Mouse (Mus musculus) embryonic facial prominence, embryonic 12.5 days (tissue): ENCODE data around the gene Sae1. TPM values are rescaled to one million over a fixed set of nuclear protein-coding genes. Genes with fewer than 3 reads are reported as not detected.
A peak's percentile ranks its signal among the peaks of the same experiment; 100 is the strongest.

Source experiments
- ATAC-seq: fragments of 200-750 bp; cut with Nextera tagmentation; 2 replicates; pipeline ENCODE4 v1.8.0; 2017; ENCODE audit not compliant: insufficient number of reproducible peaks, insufficient read depth, low FRiP score, low TSS enrichment
- H3K27ac ChIP-seq: fragments of 300-500 bp; sonication (generic); 2 replicates; pipeline ENCODE4 v1.5.1; 2016; ENCODE audit warnings: mild to moderate bottlenecking
- H3K27me3 ChIP-seq: fragments of 300-500 bp; sonication (generic); 2 replicates; pipeline ENCODE4 v1.6.1; 2016; ENCODE audit warnings: mild to moderate bottlenecking, moderate library complexity
- H3K36me3 ChIP-seq: fragments of 300-500 bp; sonication (generic); 2 replicates; pipeline ENCODE4 v1.6.1; 2016; ENCODE audit warnings: mild to moderate bottlenecking
- H3K4me1 ChIP-seq: fragments of 300-500 bp; sonication (generic); 2 replicates; pipeline ENCODE4 v1.6.1; 2016
- H3K4me2 ChIP-seq: fragments of 300-500 bp; sonication (generic); replicated peaks from 2 replicates; pipeline ENCODE4 v1.6.1; 2016; ENCODE audit warnings: mild to moderate bottlenecking, moderate library complexity
- H3K4me3 ChIP-seq: fragments of 300-500 bp; sonication (generic); 2 replicates; pipeline ENCODE4 v1.5.1; 2016; ENCODE audit warnings: mild to moderate bottlenecking
- H3K9ac ChIP-seq: fragments of 300-500 bp; sonication (generic); 2 replicates; pipeline ENCODE4 v1.6.1; 2016; ENCODE audit warnings: mild to moderate bottlenecking, moderate library complexity
- H3K9me3 ChIP-seq: fragments of 300-500 bp; sonication (generic); 2 replicates; pipeline ENCODE4 v1.6.1; 2016; ENCODE audit warnings: mild to moderate bottlenecking, moderate library complexity
- WGBS: fragments of 180-500 bp; shearing (Covaris S2); methylation state at CpG from one replicate; pipeline ENCODE4 v1.1.7; 2016; 5-methylcytosine and 5-hydroxymethylcytosine counted together
- polyA plus RNA-seq: library from polyadenylated mRNA; unstranded; fragments of >200 nt; fragmentation: Nextera tagmentation; extraction: Ambion mirVana; gene quantifications from 2 replicates; pipeline ENCODE4 v1.2.1, GENCODE M21; 2016

Gene Sae1
- polyA plus RNA-seq, 1 experiment from 2014 or later, result 405 TPM

DNA sequence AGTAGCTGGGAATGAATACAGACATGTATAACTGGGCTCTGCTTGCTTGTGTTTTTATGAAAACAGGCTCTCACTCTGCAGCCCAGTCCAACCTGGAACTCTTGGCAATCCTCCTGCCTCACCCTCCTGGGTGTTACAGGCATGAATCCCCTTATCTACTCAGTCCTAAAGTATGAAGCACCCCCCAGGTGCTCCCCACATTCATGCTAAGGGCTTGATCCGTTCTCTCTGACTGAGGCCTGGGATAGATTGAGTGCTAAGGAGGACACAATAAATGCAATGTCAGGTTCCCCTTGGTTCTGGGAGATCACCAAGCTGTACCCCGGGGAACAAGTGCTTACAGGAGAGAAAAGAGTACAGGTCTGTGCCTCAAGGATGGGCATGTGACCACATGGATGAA, 90.0 kb downstream of the Sae1 start:
- peak overlapping the region; percentile 68; the same call in 1 of the 2 replicates for H3K4me2 ChIP-seq
- H3K27me3 ChIP-seq, result no peaks in the 10 kb centered on the region
- no peak for ATAC-seq
- no peak overlapping the region for H3K9ac ChIP-seq
- WGBS, result 65% methylated on average over 2 of the region's 2 CpGs
- H3K4me3 ChIP-seq, result no peak overlapping the region
- no peak overlapping the region; the same call in 1 of the 2 replicates for H3K27ac ChIP-seq
- no peaks in the 10 kb centered on the region for H3K36me3 ChIP-seq
- peaks cover 24% of the 10 kb centered on the region for H3K4me1 ChIP-seq
- H3K9me3 ChIP-seq, result no peaks in the 10 kb centered on the region

DNA sequence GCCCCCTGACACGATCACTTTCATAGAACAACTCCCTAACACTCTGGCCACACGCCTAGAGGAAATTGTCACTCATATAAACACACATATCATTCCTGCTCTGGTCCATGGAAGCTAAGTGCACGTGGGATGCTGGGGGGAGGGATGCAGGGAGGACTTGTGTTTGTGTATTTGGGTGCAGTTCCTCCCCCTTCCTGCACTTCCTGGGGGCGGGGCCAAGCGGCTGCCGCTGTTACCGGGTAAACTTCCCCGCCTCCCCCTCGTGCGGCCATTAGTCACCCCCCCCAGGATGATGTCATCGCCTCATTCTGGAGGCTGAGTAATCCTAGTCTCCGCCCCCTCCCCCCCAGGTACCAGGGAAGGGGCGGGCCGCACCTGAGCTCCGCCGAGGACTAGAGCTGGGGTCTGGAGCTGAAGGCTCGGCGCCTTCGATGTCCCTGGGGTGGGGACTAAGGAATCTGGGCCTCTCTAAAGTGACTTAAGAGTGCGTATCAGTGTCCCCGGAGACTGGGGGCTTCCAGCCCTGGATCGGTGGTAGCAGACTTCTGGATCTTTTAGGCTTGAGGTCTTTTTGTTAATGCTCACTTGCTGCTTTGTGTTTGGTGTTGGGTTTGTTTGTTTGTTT, 90.7 kb downstream of the Sae1 start:
- Histone ChIP-seq H3K4me1 (peaks cover 24% of the 10 kb centered on the region), H3K4me3 (peak overlapping the region; percentile 30), H3K9ac (peak overlapping the region; percentile 40), H3K4me2 (peak overlapping the region; percentile 68), H3K27me3 (no peaks in the 10 kb centered on the region), H3K36me3 (no peaks in the 10 kb centered on the region), H3K9me3 (no peaks in the 10 kb centered on the region), H3K27ac (peak overlapping the region; percentile 79)
- WGBS, result under 1% methylated on average over 22 of the region's 22 CpGs
- no peak for ATAC-seq

DNA sequence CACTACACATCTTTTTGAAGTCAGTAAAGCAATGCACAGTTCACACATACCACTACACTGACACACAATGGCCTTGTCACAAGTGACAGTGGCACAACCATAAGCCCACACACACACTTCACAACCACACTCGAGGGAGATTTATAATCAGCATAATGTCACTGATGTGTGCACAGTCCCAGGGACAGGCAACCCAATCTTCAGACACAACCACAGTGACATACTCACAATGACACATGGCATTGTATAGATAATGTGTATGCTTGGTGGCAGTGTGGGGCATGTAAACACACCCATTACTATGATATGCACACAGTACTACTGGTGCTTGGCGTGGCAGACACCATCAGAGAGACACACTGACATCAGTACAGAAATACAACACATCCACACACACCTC, 91.5 kb downstream of the Sae1 start:
- peak overlapping the region; percentile 79 for H3K27ac ChIP-seq
- peak overlapping the region; percentile 60 for H3K4me2 ChIP-seq
- no peaks in the 10 kb centered on the region for H3K36me3 ChIP-seq
- H3K4me3 ChIP-seq, result no peak overlapping the region; the same call in 1 of the 2 replicates
- no peaks in the 10 kb centered on the region for H3K27me3 ChIP-seq
- H3K9me3 ChIP-seq, result no peaks in the 10 kb centered on the region
- H3K9ac ChIP-seq, result no peak overlapping the region
- peaks cover 24% of the 10 kb centered on the region for H3K4me1 ChIP-seq
- no peak for ATAC-seq
- WGBS, result 44% methylated on average over 2 of the region's 2 CpGs

DNA sequence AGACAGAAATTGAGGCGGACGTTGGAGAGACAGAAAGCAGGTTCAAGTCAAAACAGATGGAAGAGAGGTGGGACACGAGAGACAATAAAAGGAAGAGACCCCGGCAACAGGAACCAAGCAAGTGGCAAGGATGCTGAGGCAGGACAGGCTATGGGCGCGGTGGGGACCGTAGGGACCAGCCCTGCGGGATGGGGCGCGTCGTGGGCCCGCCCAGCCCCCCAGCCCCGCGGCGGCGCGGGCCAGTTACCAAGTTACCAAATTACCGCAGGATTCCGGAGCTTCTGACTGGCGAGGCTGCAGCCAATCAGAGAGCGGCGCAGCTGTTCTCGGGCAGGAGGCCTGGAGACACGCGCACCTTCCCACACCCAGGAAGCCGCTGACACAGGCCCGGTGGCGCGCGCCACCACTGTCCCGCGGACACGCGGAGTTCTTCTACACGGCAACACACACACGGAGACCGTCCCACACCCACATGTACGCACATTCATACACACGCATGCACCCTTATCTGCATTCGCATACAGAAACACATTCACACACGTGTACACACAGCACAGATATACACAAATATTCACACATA, 92.2 kb downstream of the Sae1 start:
- ATAC-seq, result peak; percentile 53
- peak overlapping the region; percentile 88 for H3K27ac ChIP-seq
- H3K4me2 ChIP-seq, result peak overlapping the region; percentile 60
- peaks cover 24% of the 10 kb centered on the region for H3K4me1 ChIP-seq
- H3K4me3 ChIP-seq, result peak overlapping the region; percentile 41
- no peaks in the 10 kb centered on the region for H3K9me3 ChIP-seq
- H3K9ac ChIP-seq, result peak overlapping the region; percentile 34; the same call in 1 of the 2 replicates
- no peaks in the 10 kb centered on the region for H3K27me3 ChIP-seq
- no peaks in the 10 kb centered on the region for H3K36me3 ChIP-seq
- WGBS, result 2% methylated on average over 41 of the region's 41 CpGs

DNA sequence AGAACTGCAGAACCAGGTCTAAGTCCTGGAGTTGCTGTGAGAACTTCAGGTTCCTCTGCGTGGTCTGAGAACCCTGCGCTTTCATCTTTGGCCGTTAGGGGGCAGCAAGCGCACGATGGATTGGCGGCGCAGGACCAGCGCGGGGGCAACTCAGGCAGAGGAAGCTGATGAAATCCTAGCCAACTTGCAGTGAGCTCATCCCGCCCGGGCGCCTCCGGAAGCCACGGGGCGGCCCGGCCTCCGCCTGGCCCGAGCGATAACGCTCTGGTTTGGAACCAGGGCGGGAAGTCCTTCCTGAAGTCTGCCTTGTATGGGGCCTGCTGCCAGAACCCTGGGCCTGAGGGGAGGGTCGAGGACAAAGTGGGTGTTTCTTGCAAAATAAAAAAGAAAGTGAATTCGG, 92.8 kb downstream of the Sae1 start:
- Histone ChIP-seq H3K27ac (peak overlapping the region; percentile 88), H3K4me3 (peak overlapping the region; percentile 41), H3K4me1 (peaks cover 20% of the 10 kb centered on the region), H3K9me3 (no peaks in the 10 kb centered on the region), H3K4me2 (peak overlapping the region; percentile 60), H3K36me3 (no peaks in the 10 kb centered on the region), H3K9ac (no peak overlapping the region; the same call in 1 of the 2 replicates), H3K27me3 (no peaks in the 10 kb centered on the region)
- WGBS, result 0% methylated on average over 23 of the region's 23 CpGs
- ATAC-seq, result peak; percentile 79

DNA sequence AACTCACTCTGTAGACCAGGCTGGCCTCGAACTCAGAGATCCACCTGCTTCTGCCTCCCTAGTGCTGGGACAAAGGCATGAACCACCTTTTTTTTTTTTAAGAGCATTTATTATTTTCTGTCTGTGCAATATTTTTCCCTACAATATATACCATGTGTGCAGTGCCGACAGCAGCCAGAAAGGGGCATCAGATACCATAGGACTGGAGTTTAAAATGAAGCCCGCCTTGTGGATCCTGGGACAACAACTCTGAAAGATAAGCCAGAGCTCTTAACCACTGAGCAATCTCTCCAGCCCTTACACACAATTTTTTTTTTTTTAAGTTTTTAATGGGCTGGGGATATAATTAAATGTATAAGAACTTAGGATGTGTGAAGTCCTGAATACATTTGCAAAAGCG, 93.3 kb downstream of the Sae1 start:
- Histone ChIP-seq H3K4me2 (peak overlapping the region; percentile 60), H3K27ac (peak overlapping the region; percentile 88), H3K36me3 (no peaks in the 10 kb centered on the region), H3K9me3 (no peaks in the 10 kb centered on the region), H3K4me1 (peaks cover 20% of the 10 kb centered on the region), H3K4me3 (no peak overlapping the region), H3K27me3 (no peaks in the 10 kb centered on the region), H3K9ac (no peak overlapping the region; the same call in 1 of the 2 replicates)
- ATAC-seq, result no peak
- 34% methylated on average over 4 of the region's 4 CpGs for WGBS

- Histone ChIP-seq H3K4me1 (peaks cover 7% of the 10 kb centered on the region; the same call in 1 of the 2 replicates), H3K4me3 (no peak overlapping the region), H3K36me3 (peaks cover 12% of the 10 kb centered on the region), H3K9me3 (no peaks in the 10 kb centered on the region), H3K4me2 (no peak overlapping the region), H3K27me3 (no peaks in the 10 kb centered on the region), H3K9ac (no peak overlapping the region), H3K27ac (no peak overlapping the region)
- no peak for ATAC-seq
- 84% methylated on average over 1 of the region's 1 CpGs for WGBS
Observed at GRCm38 (mm10) chr7:16287791-16288190, 99.8 kb downstream of the Sae1 start.

GRCm38 (mm10) chr7:16287016-16287415, 100.6 kb downstream of the Sae1 start:
- Histone ChIP-seq H3K4me1 (peaks cover 7% of the 10 kb centered on the region; the same call in 1 of the 2 replicates), H3K9me3 (no peaks in the 10 kb centered on the region), H3K27ac (peak overlapping the region; percentile 92), H3K4me2 (peak overlapping the region; percentile 52), H3K27me3 (no peaks in the 10 kb centered on the region), H3K4me3 (peak overlapping the region; percentile 54), H3K9ac (peak overlapping the region; percentile 58; the same call in 1 of the 2 replicates), H3K36me3 (peaks cover 20% of the 10 kb centered on the region)
- WGBS, result 81% methylated on average over 2 of the region's 2 CpGs
- no peak for ATAC-seq

DNA sequence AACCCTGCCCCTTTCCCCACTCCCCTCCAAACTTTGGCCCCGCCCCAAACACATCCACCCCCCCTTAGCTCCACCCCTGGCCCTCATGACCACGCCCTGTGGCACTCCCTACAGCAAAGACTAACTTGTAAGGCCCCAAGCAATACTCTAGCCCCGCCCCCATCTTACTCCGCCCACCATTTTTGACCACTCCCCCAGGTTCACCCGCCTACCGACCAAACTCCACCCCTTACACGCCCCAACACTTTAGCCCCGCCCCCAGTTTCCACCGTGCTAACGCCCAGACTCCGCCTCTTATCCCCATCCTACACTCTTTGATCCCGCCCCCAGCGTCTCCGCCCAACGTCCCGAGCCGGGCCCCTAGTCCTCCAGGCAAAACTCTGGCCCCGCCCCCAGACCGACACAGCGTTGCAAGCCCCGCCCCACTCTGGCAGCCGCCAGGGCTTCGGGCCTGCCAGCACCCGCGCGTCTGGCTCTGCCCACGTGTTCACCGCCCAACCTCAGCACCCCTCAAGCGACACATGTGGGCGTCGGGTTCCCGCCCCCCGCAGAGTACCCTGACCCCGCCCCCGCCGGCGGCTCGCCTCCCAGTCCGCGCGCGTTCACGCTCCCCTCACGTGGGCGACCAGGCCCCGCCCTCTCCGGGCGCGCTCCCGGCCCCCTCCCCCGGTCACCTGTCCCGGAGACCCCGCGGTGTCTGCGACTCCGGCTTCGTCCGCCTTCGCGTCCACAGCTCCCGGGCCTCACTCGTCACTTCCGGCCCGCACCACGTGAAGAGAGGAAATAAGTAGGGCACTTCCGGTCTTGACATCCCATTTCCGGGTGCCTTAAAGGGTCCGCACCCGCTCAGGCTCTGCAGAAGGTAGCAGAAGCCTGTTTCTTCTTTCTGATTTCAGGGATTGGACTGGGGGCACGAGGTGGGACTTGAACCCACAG, 101.3 kb downstream of the Sae1 start, which contains the start of gene Ccdc9:
TSS of gene Ccdc9 (minus strand) at position 770 of the 936 bp plus-strand sequence.
- peak within 1 kb of the TSS; percentile 52 for H3K4me2 ChIP-seq
- peak within 1 kb of the TSS; percentile 58 for H3K9ac ChIP-seq

DNA sequence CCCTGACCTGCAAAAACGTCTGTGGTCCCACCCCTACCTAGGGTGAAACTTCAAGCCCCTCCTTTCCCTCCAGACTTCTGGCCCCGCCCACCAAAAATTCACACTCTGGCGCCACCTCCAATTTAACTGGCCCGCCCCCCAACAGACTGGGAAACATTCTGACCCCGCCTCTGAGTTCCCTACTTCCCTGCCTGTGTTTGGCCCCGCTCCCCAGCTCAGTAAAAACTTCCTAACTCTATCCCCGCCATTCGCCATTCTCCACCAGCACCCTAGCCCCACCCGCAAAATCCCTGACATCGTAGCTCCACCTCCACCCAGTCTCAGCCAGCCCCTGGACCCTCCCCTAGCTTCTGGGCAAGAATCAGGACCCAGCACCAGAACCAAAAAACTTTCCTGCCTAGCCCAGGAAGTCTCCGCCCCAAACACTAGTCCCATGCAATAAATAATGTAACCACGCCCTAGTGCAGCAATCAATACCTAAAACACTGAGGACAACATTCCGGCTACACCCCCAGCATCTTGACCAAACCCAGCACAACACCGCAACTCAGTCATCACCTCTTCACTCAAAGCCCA, 102.1 kb downstream of the Sae1 start:
- ATAC-seq, result peak; percentile 50
- H3K27me3 ChIP-seq, result no peaks in the 10 kb centered on the region
- peak overlapping the region; percentile 27; the same call in 1 of the 2 replicates for H3K9ac ChIP-seq
- peak overlapping the region; percentile 69 for H3K27ac ChIP-seq
- peaks cover 7% of the 10 kb centered on the region; the same call in 1 of the 2 replicates for H3K4me1 ChIP-seq
- WGBS, result 4% methylated on average over 14 of the region's 14 CpGs
- H3K4me2 ChIP-seq, result peak overlapping the region; percentile 52
- peak overlapping the region; percentile 54 for H3K4me3 ChIP-seq
- H3K36me3 ChIP-seq, result peaks cover 33% of the 10 kb centered on the region
- no peaks in the 10 kb centered on the region for H3K9me3 ChIP-seq

More for the DNA sequence above, 101.3 kb downstream of the Sae1 start, which contains the start of gene Ccdc9:
- Histone ChIP-seq H3K27ac (peak within 1 kb of the TSS; percentile 92), H3K27me3 (no peaks in the 10 kb centered on the region), H3K4me3 (peak within 1 kb of the TSS; percentile 54), H3K9me3 (no peaks in the 10 kb centered on the region), H3K4me1 (peaks cover 7% of the 10 kb centered on the region; the same call in 1 of the 2 replicates), H3K36me3 (peaks cover 25% of the 10 kb centered on the region)
- ATAC-seq, result peak; percentile 86
- under 1% methylated on average over 69 of the region's 70 CpGs for WGBS

- peak overlapping the region; percentile 52 for H3K4me2 ChIP-seq
- peak overlapping the region; percentile 69 for H3K27ac ChIP-seq
- peaks cover 37% of the 10 kb centered on the region for H3K36me3 ChIP-seq
- H3K4me3 ChIP-seq, result peak overlapping the region; percentile 54
- peaks cover 7% of the 10 kb centered on the region; the same call in 1 of the 2 replicates for H3K4me1 ChIP-seq
- no peaks in the 10 kb centered on the region for H3K9me3 ChIP-seq
- H3K27me3 ChIP-seq, result no peaks in the 10 kb centered on the region
- 65% methylated on average over 9 of the region's 9 CpGs for WGBS
- no peak for ATAC-seq
- peak overlapping the region; percentile 27; the same call in 1 of the 2 replicates for H3K9ac ChIP-seq
Observed at GRCm38 (mm10) chr7:16284904-16285303, 102.7 kb downstream of the Sae1 start.
